In the genomic region with DNA sequence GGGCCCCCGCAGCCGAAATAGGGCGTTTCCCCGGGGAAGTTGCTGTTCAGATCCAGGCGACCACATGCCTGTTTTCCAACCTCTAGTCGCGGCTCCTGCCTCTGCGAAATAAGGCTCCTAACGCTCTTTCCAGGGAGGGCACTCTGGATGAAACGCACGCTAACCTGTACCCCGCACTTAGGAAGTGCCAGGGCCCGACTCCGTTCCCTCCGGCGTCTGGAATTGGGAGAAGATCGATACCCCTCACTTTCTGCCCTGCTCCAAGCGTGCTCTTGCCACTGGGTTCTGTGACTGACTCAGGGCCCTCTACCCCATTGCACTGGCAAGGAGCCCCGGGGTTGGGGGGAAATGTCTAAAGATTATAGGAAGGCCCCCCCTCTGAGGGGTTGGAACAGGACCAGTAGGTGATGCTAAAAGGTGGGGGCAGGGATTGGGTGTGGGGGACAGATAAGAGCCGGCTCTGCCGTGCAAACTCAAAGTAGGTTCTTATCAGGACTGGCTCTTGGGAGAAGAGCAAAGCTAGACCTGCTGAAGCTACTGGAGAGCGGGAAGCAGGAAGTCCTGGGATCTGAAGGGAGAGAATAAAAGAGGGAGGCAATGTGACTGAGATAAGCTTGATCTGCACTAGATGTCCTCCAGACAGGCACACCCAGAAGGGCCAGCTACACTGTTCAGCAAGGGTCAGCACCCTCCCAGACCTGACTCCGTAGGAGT, we compare ENCODE assay signal across 7 mouse cellular contexts. TPM values are rescaled to one million over a fixed set of nuclear protein-coding genes. Genes with fewer than 3 reads are reported as not detected.
A peak's percentile ranks its signal among the peaks of the same experiment; 100 is the strongest.
DNase-seq lines count a peak whose midpoint lies in the region; ATAC-seq and TF ChIP-seq lines count a peak whose summit lies in the region.

No protein-coding gene starts in this region.

- 3% methylated on average over 23 of the region's 23 CpGs for WGBS in forebrain, embryonic 15.5 days
- WGBS in lung, embryonic 14.5 days, result 1% methylated on average over 23 of the region's 23 CpGs

- H3K4me1 ChIP-seq in forebrain, embryonic 15.5 days, result peaks cover 40% of the 10 kb centered on the region
- H3K4me1 ChIP-seq in lung, embryonic 14.5 days (ENCODE audit: insufficient read depth), result peaks cover 16% of the 10 kb centered on the region

- no peak for TF ChIP-seq CTCF in C2C12 (IDR thresholded peaks at IDR 0.05; ENCODE audit: control insufficient read depth, insufficient read depth, insufficient read length)
- TF ChIP-seq CTCF in lung, embryonic 14.5 days (IDR thresholded peaks at IDR 0.05; ENCODE audit: low read depth), result no peak

- peak overlapping the region; percentile 95 for H3K4me2 ChIP-seq in forebrain, embryonic 15.5 days (replicated peaks)
- H3K4me2 ChIP-seq in lung, embryonic 14.5 days, result peak overlapping the region; percentile 95

- ATAC-seq in forebrain, embryonic 15.5 days (replicated peaks), result no peak; the same call in 1 of the 2 replicates
- peak; percentile 7; the same call in 1 of the 2 replicates for ATAC-seq in lung, embryonic 14.5 days (ENCODE audit: insufficient read depth)

- peaks cover 35% of the 10 kb centered on the region for H3K79me2 ChIP-seq in C2C12 (ENCODE audit: control insufficient read depth, insufficient read depth)

- no peaks in the 10 kb centered on the region for H3K9me3 ChIP-seq in forebrain, embryonic 15.5 days
- H3K9me3 ChIP-seq in lung, embryonic 14.5 days (ENCODE audit: low read depth, low read length), result no peaks in the 10 kb centered on the region

- peak overlapping the region; percentile 72 for H3K9ac ChIP-seq in forebrain, embryonic 15.5 days (replicated peaks)
- H3K9ac ChIP-seq in lung, embryonic 14.5 days, result peak overlapping the region; percentile 90

- no peaks in the 10 kb centered on the region for H3K27me3 ChIP-seq in C2C12 (ENCODE audit: control insufficient read depth, insufficient read depth, insufficient read length)
- H3K27me3 ChIP-seq in forebrain, embryonic 15.5 days, result no peaks in the 10 kb centered on the region
- H3K27me3 ChIP-seq in lung, embryonic 14.5 days (ENCODE audit: insufficient read depth, low read length), result no peaks in the 10 kb centered on the region

- H3ac ChIP-seq in C2C12 (ENCODE audit: control insufficient read depth, insufficient read length, low read depth), result peak overlapping the region; percentile 84

- DNase-seq in 416B (ENCODE audit: low read depth), result peak; percentile 42
- DNase-seq in cerebellum, adult 11 months, result peak; percentile 61
- DNase-seq in induced T-regulatory cell, adult 2 months (ENCODE audit: low read depth), result peak; percentile 39
- DNase-seq in lung, embryonic 14.5 days, result peak; percentile 34
- peak; percentile 22 for DNase-seq in ovary, postnatal 14 days (ENCODE audit: low spot score)

- peak overlapping the region; percentile 38 for H3K4me3 ChIP-seq in C2C12 (ENCODE audit: insufficient read depth, poor library complexity, severe bottlenecking)
- peak overlapping the region; percentile 84 for H3K4me3 ChIP-seq in forebrain, embryonic 15.5 days
- H3K4me3 ChIP-seq in lung, embryonic 14.5 days (ENCODE audit: low read depth, low read length), result peak overlapping the region; percentile 75

- H3K36me3 ChIP-seq in C2C12 (ENCODE audit: control insufficient read depth, insufficient read depth), result peaks cover 4% of the 10 kb centered on the region
- H3K36me3 ChIP-seq in forebrain, embryonic 15.5 days, result no peaks in the 10 kb centered on the region
- no peaks in the 10 kb centered on the region for H3K36me3 ChIP-seq in lung, embryonic 14.5 days (ENCODE audit: insufficient read depth)

- H3K27ac ChIP-seq in forebrain, embryonic 15.5 days (replicated peaks), result peak overlapping the region; percentile 98
- peak overlapping the region; percentile 82 for H3K27ac ChIP-seq in lung, embryonic 14.5 days (ENCODE audit: low read depth)

- peaks cover 33% of the 10 kb centered on the region for H3K79me3 ChIP-seq in C2C12 (ENCODE audit: low read depth)

TF ChIP-seq in C2C12, 6 proteins besides CTCF, POLR2A, EP300 and RAD21:
- TF ChIP-seq USF1 (IDR thresholded peaks at IDR 0.05; ENCODE audit: low read depth) (no peak), FOSL1 (IDR thresholded peaks at IDR 0.05; ENCODE audit: insufficient read depth, low read length, poor library complexity, severe bottlenecking) (no peak), MYOG (IDR thresholded peaks at IDR 0.05; ENCODE audit: control insufficient read depth, extremely low read depth, insufficient read length) (no peak), MYOD1 (IDR thresholded peaks at IDR 0.05; ENCODE audit: control insufficient read depth, insufficient read length, low read depth) (no peak)

RNA-seq across cellular contexts. Expression of gene Rybp, which starts 0.9 kb away (rescaled TPM):
- 7.4 TPM for polyA plus RNA-seq in C2C12 (2012; fragmentation: generic; extraction: Trizol)
- polyA plus RNA-seq in forebrain, embryonic 15.5 days (2015; fragmentation: Nextera tagmentation; extraction: Ambion mirVana), result 26.8 and 27.4 TPM in 2 replicates
- polyA plus RNA-seq in lung, embryonic 14.5 days (2014; fragmentation: Nextera tagmentation; extraction: Ambion mirVana), result 13.7 and 15.5 TPM in 2 replicates
